Mouse (Mus musculus): ENCODE measurements at regions not wholly inside any gene's neighbourhood (a gene's known extent, or its start where the extent isn't known, plus 50 kb on each side); places are given as distances from the start of the nearest gene placed in this dataset.
"Not testable (repeated sequence)": the region's sequence is repeated elsewhere in the genome, so short reads cannot be mapped to it uniquely, and the experiment has no call there.

- not testable (repeated sequence) for TF ChIP-seq POLR2A (IDR thresholded peaks at IDR 0.05; ENCODE audit: extremely low read depth, insufficient read depth, low read length); CTCF (IDR thresholded peaks at IDR 0.05; ENCODE audit: low read depth, low read length)
Measured at GRCm38 (mm10) chr10:22592752-22593151, 52.1 kb upstream of the Slc2a12 start.

All from liver, adult 2 months (tissue).